In the genomic region with DNA sequence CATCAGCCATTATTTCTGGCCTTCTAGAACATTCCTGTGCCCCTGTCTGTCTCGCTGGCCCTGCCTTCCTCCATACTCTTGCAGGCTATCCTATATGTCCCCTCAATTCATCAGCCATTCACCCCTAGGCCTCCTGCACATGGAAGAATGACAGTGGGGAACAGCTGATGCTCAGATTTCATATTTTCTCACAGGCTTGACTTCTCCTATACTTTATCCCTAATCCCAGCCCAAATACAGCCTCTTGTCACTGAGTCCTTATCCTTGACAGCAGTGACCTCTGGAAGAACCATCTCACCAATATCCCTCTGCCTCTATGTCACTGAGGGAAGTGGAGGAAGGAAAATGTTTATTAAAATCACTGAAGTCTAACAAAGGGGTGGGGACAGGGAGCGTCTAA, we compare ENCODE assay signal across 14 mouse cellular contexts.
"Had no signal": no experiment of that assay in that cellular context is flagged by ENCODE, and none has a peak within 500 bp of the region (broad histone marks: within the 10 kb centered on the region; RNA-seq: fewer than 3 reads in every experiment).

No protein-coding gene starts in this region.

- H3K4me3 ChIP-seq: kidney, embryonic 15.5 days; limb, embryonic 12.5 days; liver, embryonic 15.5 days; midbrain, embryonic 10.5 days; neural tube, embryonic 13.5 days had no signal

- H3K27ac ChIP-seq: kidney, embryonic 15.5 days; limb, embryonic 12.5 days; liver, embryonic 15.5 days; midbrain, embryonic 10.5 days; neural tube, embryonic 13.5 days had no signal

- H3K36me3 ChIP-seq: kidney, embryonic 15.5 days; limb, embryonic 12.5 days; liver, embryonic 15.5 days; midbrain, embryonic 10.5 days; neural tube, embryonic 13.5 days had no signal

- H3K9me3 ChIP-seq: kidney, embryonic 15.5 days; limb, embryonic 12.5 days; liver, embryonic 15.5 days; midbrain, embryonic 10.5 days; neural tube, embryonic 13.5 days had no signal

- H3K27me3 ChIP-seq: kidney, embryonic 15.5 days; limb, embryonic 12.5 days; liver, embryonic 15.5 days; neural tube, embryonic 13.5 days had no signal

- DNase-seq: kidney, postnatal 14 days; layer of hippocampus, adult 9-11 months; layer of hippocampus, postnatal 36 days; lung, adult 2 months; lung, postnatal 10 days; lung, postnatal 4 days; right cerebral cortex, adult 18-20 months; right cerebral cortex, postnatal 25 days; thymus, postnatal 36 days had no signal

- H3K4me1 ChIP-seq: kidney, embryonic 15.5 days; limb, embryonic 12.5 days; liver, embryonic 15.5 days had no signal
